Mouse (Mus musculus) cerebellum, adult 2 months (tissue): ENCODE results near the gene C1qtnf1.

Experiments used
- CTCF ChIP-seq: fragments of 200-500 bp; IDR thresholded peaks from 2 replicates; pipeline ENCODE4 v1.5.1; 2011; ENCODE audit warnings: low read depth, mild to moderate bottlenecking, control low read depth, low read length, moderate library complexity, borderline replicate concordance; ENCODE audit not compliant: insufficient read depth
- POLR2A ChIP-seq: fragments of 200-500 bp; IDR thresholded peaks from 2 replicates; pipeline ENCODE4 v1.6.1; 2011; ENCODE audit warnings: low read length, control low read depth, borderline replicate concordance; ENCODE audit not compliant: insufficient read depth

GRCm38 (mm10) chr11:118493458-118493857 lies 65.5 kb downstream of the C1qtnf1 start:
- TF ChIP-seq CTCF (no peak), POLR2A (no peak)
